Mouse (Mus musculus) ES-Bruce4 (cell line): ENCODE data around the gene Fbxo24. TPM values are rescaled to one million over a fixed set of nuclear protein-coding genes. Genes with fewer than 3 reads are reported as not detected.

Experiments used
- H3K27ac ChIP-seq: 2 replicates; pipeline ENCODE4 v1.5.1; 2012; ENCODE audit warnings: low read length, inconsistent platforms; ENCODE audit not compliant: insufficient read depth
- H3K27me3 ChIP-seq: 2 replicates; pipeline ENCODE4 v1.6.1; 2012; ENCODE audit warnings: mild to moderate bottlenecking, low read length, inconsistent platforms; ENCODE audit not compliant: control insufficient read depth, poor library complexity, insufficient read depth, severe bottlenecking
- H3K36me3 ChIP-seq: 2 replicates; pipeline ENCODE4 v1.6.1; 2012; ENCODE audit warnings: inconsistent platforms, mild to moderate bottlenecking, low read length, moderate library complexity; ENCODE audit not compliant: control insufficient read depth, poor library complexity, insufficient read depth, severe bottlenecking
- H3K4me1 ChIP-seq: one replicate; pipeline ENCODE4 v1.8.1; 2011; ENCODE audit warnings: low read length; ENCODE audit not compliant: control insufficient read depth, insufficient read depth
- H3K4me3 ChIP-seq: 2 replicates; pipeline ENCODE4 v1.5.1; 2011; ENCODE audit warnings: low read depth, mild to moderate bottlenecking, low read length
- H3K9ac ChIP-seq: 2 replicates; pipeline ENCODE4 v1.6.1; 2012; ENCODE audit warnings: low read depth, mild to moderate bottlenecking, inconsistent platforms; ENCODE audit not compliant: poor library complexity, severe bottlenecking
- H3K9me3 ChIP-seq: replicated peaks from 2 replicates; pipeline ENCODE4 v1.6.1; 2012; ENCODE audit warnings: mild to moderate bottlenecking, low read length, inconsistent platforms; ENCODE audit not compliant: control insufficient read depth, poor library complexity, insufficient read depth, severe bottlenecking
- CTCF ChIP-seq: IDR thresholded peaks from one replicate; pipeline ENCODE4 v1.8.1; 2011; ENCODE audit warnings: low read depth, low read length
- EP300 ChIP-seq: IDR thresholded peaks from 2 replicates; pipeline ENCODE4 v1.6.1; 2011; ENCODE audit warnings: low read depth, low read length; ENCODE audit not compliant: insufficient read depth
- POLR2A ChIP-seq: IDR thresholded peaks from one replicate; pipeline ENCODE4 v1.8.1; 2011; ENCODE audit warnings: low read length; ENCODE audit not compliant: insufficient read depth
- polyA plus RNA-seq: library from polyadenylated mRNA; stranded (reverse); fragments of >200 nt; gene quantifications from 2 replicates; pipeline ENCODE4 v1.2.4, GENCODE M21; 2011; ENCODE audit warnings: low read depth; ENCODE audit not compliant: missing spikeins, insufficient read depth, insufficient read length

Gene Fbxo24
- polyA plus RNA-seq, 1 experiment: 0.48 TPM

DNA sequence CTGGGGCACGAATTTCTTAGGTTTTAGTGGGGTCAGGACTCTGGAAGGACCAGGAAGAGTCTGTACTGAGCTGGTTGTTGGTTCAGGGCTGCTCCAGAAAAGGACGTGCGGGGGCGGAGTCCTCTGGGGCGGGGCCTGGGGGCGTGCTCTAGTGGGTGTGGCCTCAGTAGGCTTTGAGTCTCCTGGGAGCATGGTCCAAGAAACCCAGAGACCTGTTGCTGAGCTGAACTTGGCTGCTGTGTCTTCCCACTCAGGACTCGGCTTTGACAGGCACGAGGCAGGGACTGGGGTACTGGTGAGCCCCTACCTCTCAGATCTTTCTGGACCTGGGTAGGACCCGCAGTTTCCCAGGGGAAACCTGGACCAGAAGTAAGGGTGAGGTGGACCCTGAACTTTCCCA lies 59.1 kb downstream of the Fbxo24 start, which contains the start of gene Tfr2:
Gene Tfr2 (plus strand): TSS at position 176 of the 400 bp plus-strand sequence.
- H3K36me3 ChIP-seq: no peaks in the 10 kb centered on the region
- no peak within 1 kb of the TSS for H3K9ac ChIP-seq
- TF ChIP-seq POLR2A (no peak), CTCF (no peak), EP300 (no peak)
- H3K27ac ChIP-seq: no peak within 1 kb of the TSS
- no peaks in the 10 kb centered on the region for H3K4me1 ChIP-seq
- H3K9me3 ChIP-seq: no peaks in the 10 kb centered on the region
- no peaks in the 10 kb centered on the region for H3K27me3 ChIP-seq
- H3K4me3 ChIP-seq: no peak within 1 kb of the TSS

DNA sequence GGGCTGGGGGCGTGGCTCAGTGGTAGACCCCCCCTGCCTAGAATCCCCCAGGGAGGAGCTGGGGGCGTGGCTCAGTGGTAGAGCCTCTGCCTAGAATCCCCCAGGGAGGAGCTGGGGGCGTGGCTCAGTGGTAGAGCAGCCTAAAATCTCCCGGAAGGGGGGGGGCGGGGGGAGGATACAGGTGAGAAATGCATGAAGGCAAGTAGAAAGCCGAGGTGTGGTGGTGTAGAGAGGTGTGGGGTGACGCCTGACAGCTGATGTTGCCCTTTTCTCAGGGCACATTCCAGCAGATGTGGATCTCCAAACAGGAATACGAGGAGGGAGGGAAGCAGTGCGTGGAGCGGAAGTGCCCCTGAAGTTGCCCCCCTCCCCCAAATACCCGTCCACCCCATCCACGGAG lies 59.8 kb downstream of the Fbxo24 start:
- Histone ChIP-seq H3K36me3 (no peaks in the 10 kb centered on the region), H3K9ac (no peak overlapping the region), H3K4me3 (no peak overlapping the region), H3K27ac (no peak overlapping the region), H3K9me3 (no peaks in the 10 kb centered on the region), H3K4me1 (no peaks in the 10 kb centered on the region), H3K27me3 (no peaks in the 10 kb centered on the region)
- TF ChIP-seq EP300 (no peak), CTCF (no peak)

DNA sequence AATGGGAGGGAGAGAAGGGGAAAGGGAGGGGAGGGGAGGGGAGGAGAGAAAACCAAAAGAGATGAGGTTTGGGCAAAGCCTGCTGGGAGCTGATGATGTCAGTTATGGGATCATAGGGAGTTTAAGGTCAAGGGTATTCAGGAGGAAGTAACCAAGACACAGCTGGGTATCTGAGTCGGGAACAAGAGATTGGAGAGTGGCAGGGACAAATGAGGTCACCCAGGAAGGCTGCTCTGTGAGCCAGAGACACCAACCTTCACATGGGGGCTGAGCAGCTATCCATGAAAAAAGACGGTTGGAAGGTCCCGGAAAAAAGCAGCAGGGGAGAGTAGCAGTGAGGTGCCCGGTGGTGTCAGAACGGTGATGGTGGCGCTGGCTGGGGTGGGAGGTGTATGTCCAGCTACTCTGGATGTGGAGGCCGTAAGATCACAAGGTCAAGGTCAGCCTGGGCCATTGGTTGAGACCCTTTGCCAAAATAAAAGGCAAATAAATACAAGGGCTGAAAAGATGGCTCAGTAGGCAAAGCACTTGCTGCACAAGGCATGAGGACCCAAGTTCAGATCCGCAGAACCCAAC lies 60.5 kb downstream of the Fbxo24 start:
- no peak for TF ChIP-seq POLR2A
- no peak for TF ChIP-seq CTCF
- no peak for TF ChIP-seq EP300
- Histone ChIP-seq H3K9ac (no peak overlapping the region), H3K9me3 (no peaks in the 10 kb centered on the region), H3K27ac (no peak overlapping the region), H3K4me3 (no peak overlapping the region), H3K4me1 (no peaks in the 10 kb centered on the region), H3K27me3 (no peaks in the 10 kb centered on the region), H3K36me3 (no peaks in the 10 kb centered on the region)

DNA sequence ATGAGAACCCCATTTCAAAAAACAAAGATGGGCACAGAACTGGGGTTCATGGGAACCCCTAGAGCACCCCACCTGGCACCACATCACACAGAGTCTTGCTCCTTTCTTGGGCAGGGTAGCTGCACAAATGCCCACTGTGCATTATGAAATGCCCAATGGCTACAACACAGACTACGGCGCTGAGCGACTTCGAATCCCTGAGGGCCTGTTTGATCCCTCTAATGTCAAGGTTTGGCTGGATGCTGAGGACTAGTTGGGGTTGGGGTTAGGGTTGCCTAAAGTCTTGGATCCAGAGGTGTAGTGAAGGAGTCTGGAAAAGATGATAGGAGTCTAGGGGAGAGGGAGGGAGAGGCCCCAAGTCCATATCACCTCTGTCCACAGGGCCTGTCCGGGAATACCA lies 62.4 kb downstream of the Fbxo24 start:
- Histone ChIP-seq H3K27me3 (no peaks in the 10 kb centered on the region), H3K4me1 (peaks cover 4% of the 10 kb centered on the region), H3K27ac (no peak overlapping the region), H3K4me3 (no peak overlapping the region), H3K9ac (no peak overlapping the region), H3K9me3 (no peaks in the 10 kb centered on the region), H3K36me3 (no peaks in the 10 kb centered on the region)
- no peak for TF ChIP-seq EP300
- TF ChIP-seq CTCF: no peak
- no peak for TF ChIP-seq POLR2A

DNA sequence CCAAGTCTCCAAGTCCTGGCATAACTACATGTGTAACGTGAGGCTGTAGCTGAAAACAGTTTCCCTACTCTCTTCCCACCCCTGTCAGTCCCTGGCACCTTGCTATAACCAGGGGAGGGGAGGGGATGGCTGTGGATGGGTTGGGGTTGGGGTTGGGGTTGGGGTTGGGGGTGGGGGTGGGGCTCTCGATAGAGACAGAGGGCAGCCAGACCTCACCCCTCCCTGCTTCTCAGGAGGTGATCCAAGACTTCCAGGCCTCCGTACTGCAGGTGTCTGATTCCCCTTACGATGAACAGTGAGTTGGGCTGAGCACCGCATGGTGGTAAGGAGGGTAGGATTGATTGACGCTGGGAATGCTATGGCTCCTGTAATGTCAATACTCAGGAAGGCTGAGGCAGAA lies 63.1 kb downstream of the Fbxo24 start:
- no peak for TF ChIP-seq POLR2A
- Histone ChIP-seq H3K9ac (no peak overlapping the region), H3K4me3 (no peak overlapping the region)

GRCm38 (mm10) chr5:137562965-137563364 lies 65.8 kb downstream of the Fbxo24 start:
- H3K36me3 ChIP-seq: no peaks in the 10 kb centered on the region
- H3K4me1 ChIP-seq: peaks cover 4% of the 10 kb centered on the region
- H3K27ac ChIP-seq: no peak overlapping the region
- no peak overlapping the region for H3K4me3 ChIP-seq
- no peaks in the 10 kb centered on the region for H3K27me3 ChIP-seq
- TF ChIP-seq EP300: no peak
- TF ChIP-seq POLR2A: no peak
- TF ChIP-seq CTCF: no peak
- H3K9me3 ChIP-seq: no peaks in the 10 kb centered on the region
- H3K9ac ChIP-seq: no peak overlapping the region

More for the DNA sequence above, 63.1 kb downstream of the Fbxo24 start:
- H3K36me3 ChIP-seq: no peaks in the 10 kb centered on the region
- H3K4me1 ChIP-seq: peaks cover 4% of the 10 kb centered on the region
- no peak overlapping the region for H3K27ac ChIP-seq
- H3K9me3 ChIP-seq: no peaks in the 10 kb centered on the region
- H3K27me3 ChIP-seq: no peaks in the 10 kb centered on the region

Other genes starting within 250 kb of the Fbxo24 start
- gene Zan, start 151.9 kb downstream of the Fbxo24 start, polyA plus RNA-seq: 0.04 TPM in 1 of 2 replicates, not detected in the other
- 14.4 and 15.0 TPM in 2 replicates for gene Pop7, start 126.5 kb downstream of the Fbxo24 start, polyA plus RNA-seq
- 33.5 and 37.9 TPM in 2 replicates for gene Gigyf1, start 110.5 kb downstream of the Fbxo24 start, polyA plus RNA-seq
- not detected in 2 replicates for gene Epo, start 95.8 kb downstream of the Fbxo24 start, polyA plus RNA-seq
- 208 and 237 TPM in 2 replicates for gene Gnb2, start 95.5 kb downstream of the Fbxo24 start, polyA plus RNA-seq
- not detected in 2 replicates for gene Actl6b, start 75.5 kb downstream of the Fbxo24 start, polyA plus RNA-seq
- 2.3 and 5.4 TPM in 2 replicates for gene Tfr2, start 59.2 kb downstream of the Fbxo24 start, polyA plus RNA-seq
- 20.3 and 22.4 TPM in 2 replicates for gene Mospd3, start 27.9 kb downstream of the Fbxo24 start, polyA plus RNA-seq
- gene Pcolce, start 15.2 kb downstream of the Fbxo24 start, polyA plus RNA-seq: 49.2 and 60.6 TPM in 2 replicates
- gene Lrch4, start 119 bp upstream of the Fbxo24 start, polyA plus RNA-seq: 25.1 and 28.6 TPM in 2 replicates
- 5.4 and 9.0 TPM in 2 replicates for gene Gm20605, start 173 bp upstream of the Fbxo24 start, polyA plus RNA-seq
- gene Sap25, start 12.3 kb upstream of the Fbxo24 start, polyA plus RNA-seq: 5.0 and 7.9 TPM in 2 replicates
- gene Irs3, start 16.7 kb upstream of the Fbxo24 start, polyA plus RNA-seq: 1.2 and 1.5 TPM in 2 replicates
- 14.8 and 16.0 TPM in 2 replicates for gene Agfg2, start 55.7 kb upstream of the Fbxo24 start, polyA plus RNA-seq
- gene Nyap1, start 112.6 kb upstream of the Fbxo24 start, polyA plus RNA-seq: 12.4 and 13.0 TPM in 2 replicates
- gene Tsc22d4, start 116.7 kb upstream of the Fbxo24 start, polyA plus RNA-seq: 47.7 and 53.3 TPM in 2 replicates
- 30.3 and 35.4 TPM in 2 replicates for gene Ppp1r35, start 149.8 kb upstream of the Fbxo24 start, polyA plus RNA-seq
- gene Mepce, start 158.7 kb upstream of the Fbxo24 start, polyA plus RNA-seq: 21.6 and 24.8 TPM in 2 replicates
- 15.0 and 15.5 TPM in 2 replicates for gene Zcwpw1, start 158.8 kb upstream of the Fbxo24 start, polyA plus RNA-seq
- not detected in 2 replicates for gene Pilra, start 207.3 kb upstream of the Fbxo24 start, polyA plus RNA-seq
- not detected in 2 replicates for gene Pilrb1, start 229.1 kb upstream of the Fbxo24 start, polyA plus RNA-seq
- not detected in 2 replicates for gene Pilrb2, start 242.8 kb upstream of the Fbxo24 start, polyA plus RNA-seq